Comparison of ENCODE assay signal across 9 mouse cellular contexts in genomic region chrX:107679203-107679602, GRCm38 (mm10). TPM values are rescaled to one million over a fixed set of nuclear protein-coding genes. Genes with fewer than 3 reads are reported as not detected.
DNase-seq lines count a peak whose midpoint lies in the region; ATAC-seq lines count a peak whose summit lies in the region.
"Had no signal": no experiment of that assay in that cellular context is flagged by ENCODE, and none has a peak within 500 bp of the region (broad histone marks: within the 10 kb centered on the region; RNA-seq: fewer than 3 reads in every experiment).

No protein-coding gene starts in this region.

- 25% methylated on average over 10 of the region's 10 CpGs for WGBS in forebrain, embryonic 12.5 days
- 12% methylated on average over 10 of the region's 10 CpGs for whole genome bisulfite sequencing in liver, embryonic 12.5 days (ENCODE audit: insufficient replicate concordance)

- peaks cover 38% of the 10 kb centered on the region for H3K27me3 ChIP-seq in forebrain, embryonic 12.5 days
- peaks cover 21% of the 10 kb centered on the region for H3K27me3 ChIP-seq in liver, embryonic 12.5 days (replicated peaks)

- no peaks in the 10 kb centered on the region for H3K4me1 ChIP-seq in forebrain, embryonic 12.5 days
- H3K4me1 ChIP-seq in liver, embryonic 12.5 days: no peaks in the 10 kb centered on the region

- DNase-seq in gastrocnemius, postnatal 14 days: peak; percentile 6
- DNase-seq in gastrocnemius, postnatal 36 days: no peak
- peak; percentile 1 for DNase-seq in 3134 (ENCODE audit: extremely low read depth, insufficient read length, low spot score)
- peak; percentile 35 for DNase-seq in testis, postnatal 10 days (ENCODE audit: low spot score)
- no peak for DNase-seq in left cerebral cortex, adult 8-10 months (ENCODE audit: low spot score in 2 of 2)
- DNase-seq in spleen, adult 12 weeks (ENCODE audit: low spot score): no peak

- no peak overlapping the region for H3K27ac ChIP-seq in forebrain, embryonic 12.5 days
- no peak overlapping the region for H3K27ac ChIP-seq in liver, embryonic 12.5 days

- ATAC-seq in forebrain, embryonic 12.5 days (ENCODE audit: low FRiP score): no peak; the same call in 1 of the 2 replicates
- no peak for ATAC-seq in liver, embryonic 12.5 days

- H3K36me3 ChIP-seq in forebrain, embryonic 12.5 days (replicated peaks): no peaks in the 10 kb centered on the region
- no peaks in the 10 kb centered on the region for H3K36me3 ChIP-seq in liver, embryonic 12.5 days

- H3K4me2 ChIP-seq in forebrain, embryonic 12.5 days: peak overlapping the region; percentile 45
- peak overlapping the region; percentile 25 for H3K4me2 ChIP-seq in liver, embryonic 12.5 days

- peak overlapping the region; percentile 26 for H3K4me3 ChIP-seq in forebrain, embryonic 12.5 days (replicated peaks)
- no peak overlapping the region; the same call in 1 of the 2 replicates for H3K4me3 ChIP-seq in liver, embryonic 12.5 days
- H3K4me3 ChIP-seq: erythroblast, embryonic 14.5 days had no signal

- H3K9ac ChIP-seq in forebrain, embryonic 12.5 days: no peak overlapping the region
- no peak overlapping the region for H3K9ac ChIP-seq in liver, embryonic 12.5 days

- H3K9me3 ChIP-seq in forebrain, embryonic 12.5 days: no peaks in the 10 kb centered on the region
- H3K9me3 ChIP-seq in liver, embryonic 12.5 days (replicated peaks): no peaks in the 10 kb centered on the region

- intact Hi-C loops in gastrocnemius, postnatal 14 days (cut with DNase I; ENCODE audit: low total_unique reads): no loop called here
- intact Hi-C loops in gastrocnemius, postnatal 36 days (cut with DNase I): no loop called here

RNA-seq across cellular contexts. Expression of gene Tbx22, which starts 11.4 kb away (rescaled TPM):
- total RNA-seq in gastrocnemius, postnatal 14 days (2021): not detected
- not detected for total RNA-seq in gastrocnemius, postnatal 36 days (2021)
- polyA plus RNA-seq in forebrain, embryonic 12.5 days (2016; fragmentation: Nextera tagmentation; extraction: Ambion mirVana): 0.37 and 0.68 TPM in 2 replicates
- polyA plus RNA-seq in liver, embryonic 12.5 days (2016; fragmentation: Nextera tagmentation; extraction: Ambion mirVana): not detected in 2 replicates
- total RNA-seq in left cerebral cortex, adult 8-10 months (2022): under 1 TPM in 2 of 4 experiments, not detected in 2; 0.37 to 0.38 TPM
- polyA plus RNA-seq: erythroblast, embryonic 14.5 days had no signal

Comparison
In these comparisons a context has a peak if more than half of its experiments do, and no peak if none do; other contexts are left out.
1. DNase-seq: peak in gastrocnemius, postnatal 14 days (single experiment), 3134 (single experiment) and testis, postnatal 10 days (single experiment); none in gastrocnemius, postnatal 36 days (0 of 2), left cerebral cortex, adult 8-10 months (0 of 2) and spleen, adult 12 weeks (single experiment).